Mouse (Mus musculus): ENCODE measurements around the gene 1700012A03Rik.

GRCm38 (mm10) chr6:32018105-32018446 lies 32.0 kb upstream of the 1700012A03Rik start:
- TF ChIP-seq POLR2A (IDR thresholded peaks at IDR 0.05; ENCODE audit: low read depth, low read length): no peak
- TF ChIP-seq CTCF (IDR thresholded peaks at IDR 0.05; ENCODE audit: borderline replicate concordance, insufficient read depth, low read length): no peak
